Mouse (Mus musculus): ENCODE measurements around the gene Nav3.

Gene Nav3

GRCm38 (mm10) chr10:110455838-110456493 lies at the start of gene Nav3:
Gene Nav3 (minus strand): TSS chr10:110456204.
- DNase-seq: peak; percentile 86

- DNase-seq: no peak
Measured at GRCm38 (mm10) chr10:110485306-110485705, 29.3 kb upstream of the Nav3 start.

DNA sequence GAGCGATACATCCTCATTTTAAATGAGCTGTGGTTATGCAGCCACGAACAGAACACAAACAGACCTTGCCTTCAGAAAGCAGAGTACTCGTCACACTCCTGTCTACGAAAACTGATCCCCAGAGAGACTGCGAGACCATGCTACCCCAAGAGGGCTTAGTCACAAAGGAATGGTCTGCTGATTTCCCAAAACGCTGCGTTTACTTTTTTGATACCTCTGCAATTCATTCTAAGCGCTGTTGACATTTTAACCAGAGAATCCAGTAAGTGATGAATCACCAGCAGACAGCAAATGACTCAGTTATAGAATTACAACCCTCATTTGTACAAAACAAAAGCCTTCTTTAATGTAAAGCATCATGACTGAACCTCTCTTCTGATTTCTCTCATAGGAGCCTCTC lies 28.8 kb upstream of the Nav3 start:
- DNase-seq: no peak

- DNase-seq: no peak
Measured at GRCm38 (mm10) chr10:110479189-110479588, 23.2 kb upstream of the Nav3 start.

GRCm38 (mm10) chr10:110477689-110478314 lies 21.8 kb upstream of the Nav3 start:
- DNase-seq: peak; percentile 75

GRCm38 (mm10) chr10:110474107-110474506 lies 18.1 kb upstream of the Nav3 start:
- no peak for DNase-seq

- no peak for DNase-seq
Measured at GRCm38 (mm10) chr10:110469445-110469844, 13.4 kb upstream of the Nav3 start.

DNA sequence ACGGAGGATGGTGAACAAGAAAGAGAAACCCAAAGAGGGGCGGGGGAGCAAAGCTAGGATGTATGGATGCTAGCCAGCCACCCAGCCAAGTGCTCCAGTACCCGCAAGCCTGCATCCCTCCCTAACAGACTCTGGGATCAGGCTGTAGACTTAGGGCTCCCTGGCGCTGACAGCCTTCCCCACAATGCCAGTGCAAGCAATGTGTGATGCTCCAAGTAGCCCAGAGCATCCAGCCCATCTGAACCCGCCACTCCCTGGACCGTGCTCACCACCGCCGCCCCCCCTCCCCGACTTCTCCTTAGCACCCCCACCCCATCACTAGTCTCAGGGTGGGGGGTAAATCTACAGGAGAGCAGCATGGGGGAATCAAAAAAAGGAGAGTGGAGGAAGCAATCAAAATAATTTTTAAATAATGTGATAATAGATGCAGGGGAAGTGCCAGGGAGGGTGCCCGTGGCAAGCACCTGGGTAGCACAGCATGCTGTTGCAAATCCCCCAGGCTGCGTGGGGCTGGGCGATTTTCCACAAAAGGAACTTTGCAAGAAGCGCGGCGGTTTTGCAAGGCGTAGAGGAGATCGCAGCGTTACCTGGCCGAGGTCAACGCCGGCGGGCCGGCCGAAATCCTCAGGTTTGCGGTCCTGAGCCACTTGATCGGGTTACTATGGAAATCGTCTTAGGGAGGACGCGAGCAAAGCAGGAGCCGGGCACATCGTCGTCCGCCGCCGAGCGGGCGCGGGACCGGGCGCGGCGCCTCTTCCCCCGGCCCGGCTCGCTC lies 754 bp downstream of the Nav3 start:
- peak; percentile 48 for DNase-seq

DNA sequence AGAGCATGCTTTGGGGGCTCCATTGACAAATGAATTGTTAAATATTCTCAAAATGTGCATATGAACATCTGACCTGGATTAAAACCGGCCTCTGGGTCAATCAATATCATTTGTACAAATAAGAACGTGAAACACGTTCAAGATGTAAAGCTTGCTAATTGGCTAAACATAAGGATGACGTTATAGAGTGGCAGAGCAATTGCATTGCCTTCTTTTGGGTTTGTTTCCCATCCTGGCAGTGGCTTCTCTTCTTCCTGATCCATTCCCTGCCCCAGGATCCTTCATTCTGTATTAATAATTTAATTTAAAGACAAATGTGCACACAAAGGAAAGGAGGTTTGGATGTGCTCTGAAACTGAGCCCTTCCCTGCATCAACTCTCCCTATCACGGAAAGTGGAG lies 2.4 kb downstream of the Nav3 start:
- DNase-seq: peak; percentile 4

DNA sequence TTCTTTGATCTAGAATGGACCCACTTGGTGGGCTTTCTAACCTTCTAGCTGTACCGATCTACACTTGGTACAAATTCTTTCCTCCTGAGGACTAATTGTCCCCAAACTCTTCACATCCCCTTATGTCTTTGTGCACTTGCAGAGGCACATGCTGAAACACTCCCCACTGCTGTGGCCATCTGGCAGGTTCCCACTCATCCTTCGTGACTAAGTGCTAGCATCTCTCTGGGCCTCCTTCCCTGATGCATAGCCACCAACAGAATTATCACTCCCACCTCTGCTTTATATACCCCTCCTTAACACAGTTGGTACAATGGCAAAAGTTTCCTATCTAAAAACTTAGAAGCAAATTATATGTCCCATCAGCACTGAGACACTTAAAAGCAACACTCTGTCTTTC lies 15.6 kb downstream of the Nav3 start:
- no peak for DNase-seq

DNA sequence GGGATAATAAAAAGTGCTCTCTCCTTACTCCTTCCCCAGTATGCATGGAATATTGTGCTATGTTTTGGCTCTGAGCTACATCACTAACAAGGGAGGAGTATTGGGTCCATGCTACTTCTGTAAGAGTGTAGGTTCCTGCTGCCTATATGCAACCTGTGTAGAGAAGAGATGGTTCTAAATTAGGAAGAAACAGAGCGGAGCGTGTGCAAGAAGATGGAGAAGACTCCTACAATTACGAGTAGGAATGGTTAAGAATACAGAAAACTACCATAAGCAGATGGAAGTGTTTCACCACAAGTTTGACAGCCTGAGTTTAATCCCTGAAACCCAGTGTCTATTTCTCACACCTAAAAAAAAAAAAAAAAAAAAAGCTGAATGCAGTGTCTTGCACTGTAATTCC lies 24.9 kb downstream of the Nav3 start:
- no peak for DNase-seq

- DNase-seq: no peak
Measured at GRCm38 (mm10) chr10:110429578-110429977, 26.4 kb downstream of the Nav3 start.

DNA sequence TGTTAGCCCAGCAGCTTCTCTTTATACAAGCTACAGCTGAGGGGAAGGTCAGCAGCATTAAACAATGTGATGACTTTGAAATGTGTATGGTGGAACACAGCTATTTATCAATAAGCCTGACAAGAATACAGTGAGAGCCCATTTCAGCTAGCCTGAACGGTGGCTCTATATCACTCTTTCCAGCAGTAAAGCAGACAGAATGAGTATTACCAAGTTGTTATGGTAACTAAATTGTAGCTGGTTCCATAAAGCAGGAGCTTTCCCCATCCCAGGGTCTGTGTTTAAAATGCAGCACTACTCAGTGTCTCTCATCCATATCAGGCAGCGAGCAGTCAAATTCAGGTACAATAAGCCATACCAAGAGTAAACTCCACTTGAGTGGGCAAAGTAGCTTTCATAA lies 27.0 kb downstream of the Nav3 start:
- no peak for DNase-seq

- DNase-seq: no peak
Measured at GRCm38 (mm10) chr10:110421533-110421932, 34.5 kb downstream of the Nav3 start.

DNA sequence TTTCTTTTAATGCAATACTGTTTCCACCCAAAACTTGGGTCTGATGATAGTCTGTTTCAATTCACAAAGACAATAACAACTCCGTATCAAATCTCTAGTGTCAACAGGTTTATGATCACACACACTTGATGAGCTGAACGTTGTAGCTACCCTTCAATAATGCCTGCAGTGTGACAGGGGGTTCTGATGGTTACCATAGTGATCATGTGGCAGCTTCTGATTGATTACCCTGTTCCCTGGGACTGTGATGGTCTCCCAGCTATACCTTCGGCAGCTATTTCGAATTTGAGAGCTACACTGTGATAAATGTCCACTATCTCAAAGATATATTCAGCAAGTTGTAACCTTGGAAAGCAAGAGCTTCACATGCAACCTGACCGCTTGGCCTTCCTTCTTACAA lies 39.0 kb downstream of the Nav3 start:
- no peak for DNase-seq

GRCm38 (mm10) chr10:110415624-110416023 lies 40.4 kb downstream of the Nav3 start:
- no peak for DNase-seq

DNA sequence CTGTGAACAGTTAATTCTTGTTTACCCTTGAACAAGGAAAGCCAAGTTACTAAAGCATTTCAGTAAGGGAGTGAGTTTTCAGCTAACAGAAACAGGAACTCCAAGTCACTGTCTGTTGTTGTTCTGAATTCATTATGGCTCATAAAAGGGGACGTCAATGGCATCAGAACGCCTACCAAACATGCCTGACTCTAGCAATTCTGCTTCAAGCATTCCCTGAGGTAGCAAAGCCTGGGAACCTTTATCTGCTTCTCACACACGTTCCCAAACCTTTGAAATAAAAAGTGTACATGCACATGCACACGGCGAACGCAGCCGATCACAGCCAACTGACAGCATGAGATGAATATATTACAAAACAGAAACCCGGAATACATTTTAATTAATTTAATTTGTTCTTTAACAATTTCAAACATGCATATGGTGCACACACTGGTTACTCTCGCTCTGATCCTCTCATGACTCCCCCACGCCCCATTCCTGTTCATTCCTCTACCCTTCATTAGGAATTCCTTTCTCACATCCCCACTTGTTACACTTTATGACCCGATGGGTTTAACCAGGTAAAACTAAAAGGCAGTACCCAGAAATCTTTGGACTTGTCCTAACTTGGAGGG lies 42.6 kb downstream of the Nav3 start:
- no peak for DNase-seq

DNA sequence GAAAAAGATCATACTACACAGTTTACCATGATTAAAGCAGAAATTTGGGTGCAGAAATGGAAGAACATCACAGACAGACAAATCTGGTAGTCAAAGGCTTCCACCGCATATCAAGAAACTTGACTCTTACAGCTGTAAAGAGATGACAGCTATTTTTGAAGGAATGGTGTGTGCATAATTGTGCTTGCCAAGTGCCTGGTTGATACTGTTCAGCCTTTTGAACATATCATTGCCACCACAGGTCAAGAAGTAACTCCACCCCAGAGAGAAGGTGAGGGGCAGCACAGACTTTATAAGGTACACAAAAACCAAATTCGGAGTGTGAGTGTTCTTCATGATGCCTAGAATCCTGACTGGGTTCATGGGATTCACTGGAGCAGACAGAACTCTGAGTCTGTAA lies 53.1 kb downstream of the Nav3 start:
- DNase-seq: no peak

DNA sequence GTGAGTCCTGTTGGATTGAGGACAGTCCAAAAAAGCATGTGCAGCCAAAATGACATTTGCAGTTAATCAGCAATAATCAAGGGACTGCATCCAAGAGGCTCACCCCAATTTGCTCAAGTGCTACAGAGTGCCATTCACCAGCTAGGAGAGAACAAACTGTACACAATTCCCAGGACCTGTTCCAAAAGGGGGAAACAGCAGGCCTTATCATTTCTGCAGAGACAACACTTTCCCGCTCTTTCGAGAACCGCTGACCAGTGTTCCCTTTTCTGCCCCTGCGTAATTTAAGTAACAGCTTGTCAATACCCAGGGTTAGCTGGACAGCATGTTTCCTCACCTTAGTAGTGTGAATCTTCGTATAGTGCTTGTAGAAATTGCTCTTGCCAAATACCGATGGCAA lies 55.4 kb downstream of the Nav3 start:
- no peak for DNase-seq

GRCm38 (mm10) chr10:110398643-110399042 lies 57.4 kb downstream of the Nav3 start:
- no peak for DNase-seq

DNA sequence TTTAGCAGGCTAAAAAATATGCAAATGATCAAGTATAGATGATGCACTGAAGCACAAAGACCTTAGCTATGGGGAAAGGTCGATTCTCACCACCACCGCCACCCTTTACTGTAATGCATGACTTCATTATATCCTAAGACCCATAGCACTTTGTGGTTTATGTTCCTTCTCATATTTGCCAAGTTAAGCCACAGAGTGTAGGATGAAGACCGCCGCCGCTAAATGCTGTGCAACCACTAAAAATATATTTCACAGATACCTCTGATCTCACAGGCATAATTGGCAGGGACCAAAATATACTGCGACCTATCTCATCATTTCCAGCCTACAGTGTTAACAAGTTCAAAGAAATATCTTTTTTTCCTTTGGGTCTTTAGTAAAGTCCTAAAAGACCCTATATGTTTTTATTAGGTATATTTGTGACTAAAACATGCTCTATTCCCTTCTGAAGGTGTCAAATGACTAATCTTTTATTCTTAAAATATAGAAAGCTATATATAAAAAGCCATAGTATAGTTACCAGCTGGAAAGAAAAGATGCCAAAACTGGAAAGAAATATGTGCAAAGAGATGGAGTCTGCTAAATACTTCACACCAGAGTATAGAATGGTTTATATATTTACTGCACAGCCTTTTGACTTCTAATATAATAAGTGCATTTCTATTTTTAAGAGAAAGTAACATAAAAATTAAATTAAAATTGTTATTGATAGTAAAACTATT lies 69.4 kb downstream of the Nav3 start:
- DNase-seq: no peak

DNA sequence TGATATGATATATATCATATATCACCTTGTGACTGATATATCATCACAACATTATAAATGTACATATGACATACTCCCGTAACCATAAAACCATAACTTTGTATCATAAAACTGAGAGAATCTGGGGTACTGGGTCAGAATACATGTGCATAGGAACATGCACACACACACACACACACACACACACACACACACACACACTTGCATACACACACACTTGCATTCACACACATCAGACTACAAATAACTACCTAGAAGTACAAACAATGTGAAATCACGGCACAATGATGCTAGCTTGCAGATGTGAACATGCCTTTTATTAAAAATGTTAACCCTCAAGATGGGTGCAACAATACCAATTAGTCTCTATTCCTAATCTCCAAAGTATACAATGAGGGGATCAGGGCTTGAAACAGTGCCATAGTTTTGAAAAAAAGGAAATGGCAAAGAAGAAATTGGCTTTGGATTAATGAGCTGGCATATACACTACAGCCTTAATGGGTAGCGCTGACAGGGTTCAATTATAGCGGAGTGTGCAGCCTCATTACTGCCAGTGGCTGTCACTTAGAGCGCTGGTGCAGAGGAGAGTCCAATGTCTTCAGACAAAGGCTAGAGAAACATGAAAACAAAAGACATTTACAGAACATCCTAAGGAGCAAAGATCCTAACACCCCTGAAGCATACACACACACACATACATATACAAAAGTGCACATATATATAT lies 72.3 kb downstream of the Nav3 start:
- peak; percentile 85 for DNase-seq

All from retina, postnatal 1 day (tissue).